Mouse (Mus musculus) cerebellum, adult 2 months (tissue): ENCODE measurements around the gene Ovol3.

Source experiments
- CTCF ChIP-seq: fragments of 200-500 bp; IDR thresholded peaks from 2 replicates; pipeline ENCODE4 v1.5.1; 2011; ENCODE audit warnings: low read depth, mild to moderate bottlenecking, control low read depth, low read length, moderate library complexity, borderline replicate concordance; ENCODE audit not compliant: insufficient read depth
- POLR2A ChIP-seq: fragments of 200-500 bp; IDR thresholded peaks from 2 replicates; pipeline ENCODE4 v1.6.1; 2011; ENCODE audit warnings: low read length, control low read depth, borderline replicate concordance; ENCODE audit not compliant: insufficient read depth

- TF ChIP-seq CTCF (no peak), POLR2A (no peak)
Observed at GRCm38 (mm10) chr7:30281522-30281921, 46.0 kb upstream of the Ovol3 start.
